Mouse (Mus musculus) C2C12 (cell line): ENCODE data around the gene Zbtb12. TPM values are rescaled to one million over a fixed set of nuclear protein-coding genes. Genes with fewer than 3 reads are reported as not detected.

Experiments
- H3K27me3 ChIP-seq: one replicate; pipeline ENCODE4 v1.6.1; 2011; ENCODE audit not compliant: control insufficient read depth, insufficient read depth, insufficient read length
- H3K36me3 ChIP-seq: one replicate; pipeline ENCODE4 v1.6.1; 2011; ENCODE audit not compliant: control insufficient read depth, insufficient read depth
- H3K4me3 ChIP-seq: one replicate; pipeline ENCODE4 v1.5.1; 2011; ENCODE audit warnings: mild to moderate bottlenecking, control low read depth; ENCODE audit not compliant: poor library complexity, insufficient read depth, severe bottlenecking
- H3K79me2 ChIP-seq: one replicate; pipeline ENCODE4 v1.6.1; 2011; ENCODE audit not compliant: control insufficient read depth, insufficient read depth
- H3K79me3 ChIP-seq: one replicate; pipeline ENCODE4 v1.6.1; 2011; ENCODE audit warnings: low read depth, control low read depth
- H3ac ChIP-seq: one replicate; pipeline ENCODE3; 2011; ENCODE audit warnings: low read depth; ENCODE audit not compliant: control insufficient read depth, insufficient read length
- CEBPB ChIP-seq: IDR thresholded peaks from one replicate; pipeline ENCODE4 v1.6.1; 2011; ENCODE audit warnings: low read depth, mild to moderate bottlenecking, control low read depth, moderate library complexity
- CTCF ChIP-seq: IDR thresholded peaks from one replicate; pipeline ENCODE4 v1.5.1; 2011; ENCODE audit not compliant: control insufficient read depth, insufficient read depth, insufficient read length
- FOSL1 ChIP-seq: IDR thresholded peaks from one replicate; pipeline ENCODE4 v1.8.0; 2011; ENCODE audit warnings: mild to moderate bottlenecking, low read length; ENCODE audit not compliant: poor library complexity, insufficient read depth, severe bottlenecking
- MAX ChIP-seq: IDR thresholded peaks from one replicate; pipeline ENCODE4 v1.6.1; 2011; ENCODE audit warnings: mild to moderate bottlenecking, control low read depth
- MYOD1 ChIP-seq: IDR thresholded peaks from one replicate; pipeline ENCODE4 v1.6.1; 2011; ENCODE audit warnings: low read depth; ENCODE audit not compliant: control insufficient read depth, insufficient read length
- MYOG ChIP-seq: IDR thresholded peaks from one replicate; pipeline ENCODE4 v1.6.1; 2011; ENCODE audit not compliant: control insufficient read depth, insufficient read length; ENCODE audit errors: extremely low read depth
- USF1 ChIP-seq: IDR thresholded peaks from one replicate; pipeline ENCODE4 v1.6.1; 2011; ENCODE audit warnings: low read depth, mild to moderate bottlenecking, control low read depth, moderate library complexity
- polyA plus RNA-seq: library from polyadenylated mRNA; unstranded; fragments of >200 nt; fragmentation: generic; extraction: Trizol; gene quantifications from one replicate; pipeline ENCODE4 v1.2.1, GENCODE M21; 2012; ENCODE audit warnings: missing spikeins

Gene Zbtb12
- polyA plus RNA-seq, 1 experiment, result 15.2 TPM

DNA sequence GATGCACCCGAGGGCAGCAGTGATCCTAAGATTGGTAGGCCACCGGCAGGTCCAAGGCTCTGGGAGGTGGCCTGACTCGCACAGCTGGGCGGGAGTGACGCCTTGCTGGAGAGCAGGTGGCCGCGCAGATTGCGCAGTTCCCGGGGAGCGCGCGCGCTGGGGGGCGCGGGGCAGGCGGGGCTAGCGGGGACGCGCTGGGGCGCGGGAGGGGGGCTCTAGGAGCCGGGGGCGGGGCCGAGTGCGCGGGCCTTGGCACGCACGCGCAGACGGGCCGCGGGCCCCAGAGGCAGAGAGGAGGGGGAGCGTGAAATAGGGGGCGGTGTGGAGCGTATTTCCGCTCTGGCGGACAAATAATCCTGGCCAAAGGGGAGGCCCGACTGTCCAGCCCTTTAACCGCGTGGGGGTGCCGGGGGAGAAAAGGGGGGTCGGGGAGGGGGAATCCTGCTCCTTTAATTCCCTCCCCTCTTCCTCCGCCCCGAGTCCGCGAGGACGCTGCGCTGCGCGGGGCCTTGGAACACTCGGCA lies 14.9 kb downstream of the Zbtb12 start:
- H3K36me3 ChIP-seq, result no peaks in the 10 kb centered on the region
- peak; percentile 63 for TF ChIP-seq MYOD1
- no peak for TF ChIP-seq MYOG
- TF ChIP-seq CEBPB, result peak; percentile 58
- H3K27me3 ChIP-seq, result no peaks in the 10 kb centered on the region
- H3K4me3 ChIP-seq, result peak overlapping the region; percentile 61
- peak overlapping the region; percentile 46 for H3ac ChIP-seq
- H3K79me2 ChIP-seq, result peaks cover 33% of the 10 kb centered on the region
- peaks cover 2% of the 10 kb centered on the region for H3K79me3 ChIP-seq

DNA sequence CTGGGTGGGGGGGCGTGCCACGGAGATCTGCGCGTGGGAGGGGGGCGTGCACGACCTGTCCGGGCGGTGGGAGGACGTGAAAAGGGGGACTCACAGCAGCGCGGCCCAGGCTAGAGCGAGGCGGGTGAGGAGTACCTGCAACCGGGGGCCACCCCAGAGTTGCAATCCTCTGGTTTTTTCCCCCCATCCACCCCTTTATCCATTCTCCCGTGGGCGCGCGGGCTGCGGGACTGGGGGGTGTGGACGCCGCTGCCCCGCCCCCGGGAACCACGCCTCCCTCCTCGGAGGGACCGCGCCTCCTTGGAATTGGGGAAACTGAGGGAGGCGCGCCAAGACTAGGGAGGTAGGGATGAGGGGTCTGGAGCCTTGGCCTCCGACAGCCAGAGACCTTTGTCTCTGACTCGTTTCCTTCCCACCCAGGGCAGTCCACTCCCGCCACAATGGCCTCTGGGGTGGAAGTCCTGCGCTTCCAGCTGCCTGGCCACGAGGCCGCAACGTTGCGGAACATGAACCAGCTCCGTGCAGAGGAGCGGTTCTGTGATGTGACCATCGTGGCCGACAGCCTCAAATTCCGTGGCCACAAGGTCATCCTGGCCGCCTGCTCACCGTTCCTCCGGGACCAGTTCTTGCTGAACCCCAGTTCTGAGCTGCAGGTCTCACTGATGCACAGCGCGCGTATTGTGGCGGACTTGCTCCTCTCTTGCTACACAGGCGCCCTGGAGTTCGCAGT lies 15.7 kb downstream of the Zbtb12 start:
- no peaks in the 10 kb centered on the region for H3K27me3 ChIP-seq
- H3K36me3 ChIP-seq, result no peaks in the 10 kb centered on the region
- peak overlapping the region; percentile 72 for H3ac ChIP-seq
- TF ChIP-seq MAX, result peak; percentile 7
- TF ChIP-seq USF1, result no peak
- H3K4me3 ChIP-seq, result peak overlapping the region; percentile 61
- peaks cover 9% of the 10 kb centered on the region for H3K79me3 ChIP-seq
- peaks cover 42% of the 10 kb centered on the region for H3K79me2 ChIP-seq

DNA sequence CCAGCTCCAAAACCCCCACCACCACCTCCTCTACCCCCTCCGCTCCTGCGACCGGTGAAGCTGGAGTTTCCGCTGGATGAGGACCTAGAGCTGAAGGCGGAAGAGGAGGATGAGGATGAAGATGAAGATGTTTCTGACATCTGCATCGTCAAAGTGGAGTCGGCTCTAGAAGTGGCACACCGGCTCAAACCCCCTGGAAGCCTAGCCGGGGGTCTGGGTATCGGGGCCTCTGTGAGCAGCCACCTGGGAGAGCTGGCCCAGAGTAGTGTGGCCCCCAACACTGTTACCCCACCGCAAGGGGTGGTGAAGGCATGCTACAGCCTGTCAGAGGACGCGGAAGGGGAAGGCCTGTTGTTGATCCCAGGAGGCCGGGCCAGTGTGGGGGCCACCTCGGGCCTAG lies 16.4 kb downstream of the Zbtb12 start:
- no peak overlapping the region for H3K4me3 ChIP-seq
- no peak overlapping the region for H3ac ChIP-seq
- peaks cover 16% of the 10 kb centered on the region for H3K79me3 ChIP-seq
- H3K79me2 ChIP-seq, result peaks cover 49% of the 10 kb centered on the region
- H3K27me3 ChIP-seq, result no peaks in the 10 kb centered on the region
- H3K36me3 ChIP-seq, result no peaks in the 10 kb centered on the region
- TF ChIP-seq MYOG, result no peak
- TF ChIP-seq MYOD1, result no peak
- TF ChIP-seq MAX, result no peak
- TF ChIP-seq USF1, result no peak
- no peak for TF ChIP-seq CEBPB
- no peak for TF ChIP-seq CTCF
- no peak for TF ChIP-seq FOSL1

DNA sequence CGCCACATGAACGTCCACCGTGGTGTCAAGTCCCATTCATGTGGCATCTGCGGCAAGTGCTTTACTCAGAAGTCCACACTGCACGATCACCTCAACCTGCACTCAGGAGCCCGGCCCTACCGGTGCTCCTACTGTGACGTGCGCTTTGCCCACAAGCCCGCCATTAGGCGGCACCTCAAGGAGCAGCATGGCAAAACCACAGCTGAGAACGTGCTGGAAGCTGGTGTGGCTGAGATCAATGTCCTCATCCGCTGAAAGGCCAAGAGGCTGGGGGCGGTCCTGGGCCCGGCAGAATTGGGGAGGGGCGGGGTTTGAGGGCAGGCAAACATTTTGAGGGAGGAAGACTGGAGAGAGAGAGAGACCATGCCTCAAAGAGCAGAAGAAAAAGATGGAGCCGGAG lies 17.1 kb downstream of the Zbtb12 start:
- H3K79me3 ChIP-seq, result peaks cover 23% of the 10 kb centered on the region
- peaks cover 56% of the 10 kb centered on the region for H3K79me2 ChIP-seq
- H3K36me3 ChIP-seq, result peaks cover 1% of the 10 kb centered on the region
- no peak overlapping the region for H3ac ChIP-seq
- H3K4me3 ChIP-seq, result no peak overlapping the region
- no peaks in the 10 kb centered on the region for H3K27me3 ChIP-seq
- TF ChIP-seq MYOG (no peak), CTCF (no peak), USF1 (no peak), FOSL1 (no peak), CEBPB (no peak), MYOD1 (no peak), MAX (no peak)

DNA sequence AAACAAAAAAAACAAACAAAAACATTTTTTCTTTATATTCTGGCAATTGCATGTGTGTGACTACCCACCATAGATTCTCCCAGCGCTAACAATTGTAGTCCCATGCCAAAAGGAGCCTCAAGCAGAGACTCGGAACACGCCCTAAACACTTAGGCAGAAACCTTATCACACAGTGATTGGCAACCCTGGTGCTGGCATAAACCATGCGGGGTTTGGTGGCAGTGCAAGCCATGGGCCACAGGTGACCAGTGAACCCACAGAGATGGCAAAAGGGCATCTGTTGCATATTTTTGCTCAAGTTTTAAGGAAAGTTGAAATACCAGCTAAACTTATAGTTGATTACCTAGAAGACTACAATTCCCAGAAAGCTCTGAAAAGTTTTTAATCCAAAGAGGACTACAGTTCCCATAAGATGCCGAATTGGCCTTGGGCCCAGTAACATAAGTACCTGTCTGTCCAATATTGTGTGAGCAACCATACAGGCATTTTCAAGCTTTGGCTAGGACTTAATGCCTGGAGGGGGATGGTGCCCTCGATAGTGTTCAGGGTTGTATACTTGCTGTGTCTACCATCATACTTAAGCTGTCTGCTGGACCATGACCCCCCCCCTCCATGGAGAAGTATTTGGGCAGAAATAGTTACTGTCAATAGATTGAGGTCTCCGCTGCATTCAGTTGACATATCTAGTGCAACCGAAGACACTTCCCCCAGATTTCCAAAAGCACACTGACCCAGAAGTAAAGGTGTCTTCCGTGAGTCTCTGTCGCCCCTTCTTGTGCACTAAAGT lies 18.3 kb downstream of the Zbtb12 start:
- TF ChIP-seq MYOD1 (no peak), MYOG (no peak), USF1 (no peak), MAX (no peak), CEBPB (no peak), CTCF (no peak), FOSL1 (no peak)
- Histone ChIP-seq H3K4me3 (peak overlapping the region; percentile 76), H3K36me3 (peaks cover 11% of the 10 kb centered on the region), H3K79me2 (peaks cover 62% of the 10 kb centered on the region), H3K27me3 (no peaks in the 10 kb centered on the region), H3K79me3 (peaks cover 26% of the 10 kb centered on the region), H3ac (peak overlapping the region; percentile 97)
